Mouse (Mus musculus): Measurements from ENCODE around the gene Nell1. TPM values are rescaled to one million over a fixed set of nuclear protein-coding genes. Genes with fewer than 3 reads are reported as not detected.

The Nell1 gene
- polyA plus RNA-seq, 1 experiment from 2014 or later = 1.8 TPM

DNA sequence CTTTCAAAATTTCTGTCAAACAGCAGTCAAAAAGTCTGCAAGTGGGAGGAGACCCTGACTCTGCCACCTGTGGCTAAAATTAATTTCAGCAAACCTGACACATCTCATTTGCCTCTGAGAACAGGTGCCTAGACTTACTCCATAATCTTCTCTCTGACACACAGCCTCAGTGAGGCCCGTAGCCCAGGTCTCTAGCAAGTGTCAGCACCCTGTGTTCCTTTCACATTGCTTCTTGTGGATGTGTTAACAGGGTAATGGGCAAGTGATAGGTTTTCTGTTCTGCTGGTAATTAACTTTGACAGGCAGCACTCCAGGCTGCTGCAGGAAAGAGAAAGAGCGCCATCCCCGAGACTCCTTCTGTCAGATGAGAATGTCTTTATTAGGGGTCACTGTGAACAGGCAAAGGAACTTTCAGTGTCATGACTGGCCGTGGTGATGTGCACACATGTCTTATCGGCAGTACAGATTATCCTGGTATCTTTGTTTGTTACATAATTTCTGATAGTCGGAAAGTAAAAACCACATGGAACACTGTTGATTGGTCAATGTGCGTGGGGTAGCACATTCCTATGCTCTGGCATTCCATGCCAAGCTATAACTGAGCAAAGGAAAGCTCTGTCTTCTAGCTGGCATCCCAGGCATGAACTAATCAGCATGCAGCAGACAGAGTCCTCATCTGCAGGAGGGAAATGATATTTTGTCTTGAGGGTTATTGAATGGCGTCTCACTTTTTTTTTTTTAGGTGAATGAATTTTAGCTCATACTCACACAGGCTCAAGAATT, 614.2 kb downstream of the Nell1 start:
- Histone ChIP-seq H3K9me3 (replicated peaks; ENCODE audit: control insufficient read depth, low read length) (no peaks in the 10 kb centered on the region; the same call in 1 of the 2 replicates), H3K4me2 (ENCODE audit: low read depth, low read length) (no peak overlapping the region), H3K9ac (replicated peaks; ENCODE audit: low read length) (no peak overlapping the region), H3K27me3 (ENCODE audit: control insufficient read depth, insufficient read depth, low read length) (no peaks in the 10 kb centered on the region), H3K36me3 (replicated peaks; ENCODE audit: control insufficient read depth, insufficient read depth, low read depth, low read length) (no peaks in the 10 kb centered on the region), H3K4me1 (ENCODE audit: control insufficient read depth, insufficient read depth, low read length) (no peaks in the 10 kb centered on the region), H3K27ac (replicated peaks; ENCODE audit: low read depth, low read length) (no peak overlapping the region), H3K4me3 (ENCODE audit: low read depth, low read length) (no peak overlapping the region)
- DNase-seq (ENCODE audit: low spot score) (no peak), ATAC-seq (replicated peaks; ENCODE audit: insufficient number of reproducible peaks, low FRiP score, low TSS enrichment, low read depth) (no peak)
- 70% methylated on average over 8 of the region's 8 CpGs for WGBS

DNA sequence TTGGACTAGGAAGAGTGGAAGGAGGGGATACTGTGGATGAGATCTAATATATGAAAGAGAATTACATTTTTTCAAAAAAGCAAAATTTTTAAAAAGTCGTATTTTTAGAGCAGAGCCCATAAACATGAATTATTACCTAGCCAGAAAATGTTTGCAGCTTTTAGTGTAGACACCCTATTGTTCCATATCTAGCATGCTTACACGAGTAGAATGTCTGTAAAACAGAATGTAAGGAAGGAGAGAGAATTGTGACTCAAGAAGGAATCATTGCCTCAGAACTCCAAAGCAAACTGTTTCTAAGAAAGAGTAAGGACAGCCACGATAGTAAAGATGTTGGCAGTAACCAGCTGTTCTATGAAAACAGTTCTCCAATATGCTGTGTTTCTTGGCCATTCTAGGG, 624.2 kb downstream of the Nell1 start, which contains the start of gene 4933405O20Rik:
Gene 4933405O20Rik, plus strand, starts transcription at position 301 of the 400 bp plus-strand sequence.
- no peaks in the 10 kb centered on the region for H3K9me3 ChIP-seq (replicated peaks; ENCODE audit: control insufficient read depth, low read length)
- ATAC-seq (replicated peaks; ENCODE audit: insufficient number of reproducible peaks, low FRiP score, low TSS enrichment, low read depth) (no peak), DNase-seq (ENCODE audit: low spot score) (no peak)
- H3K4me3 ChIP-seq (ENCODE audit: low read depth, low read length) = no peak within 1 kb of the TSS
- 70% methylated on average over 3 of the region's 3 CpGs for WGBS
- no peak within 1 kb of the TSS for H3K27ac ChIP-seq (replicated peaks; ENCODE audit: low read depth, low read length)
- no peaks in the 10 kb centered on the region for H3K27me3 ChIP-seq (ENCODE audit: control insufficient read depth, insufficient read depth, low read length)
- H3K4me2 ChIP-seq (ENCODE audit: low read depth, low read length) = no peak within 1 kb of the TSS
- no peaks in the 10 kb centered on the region for H3K36me3 ChIP-seq (replicated peaks; ENCODE audit: control insufficient read depth, insufficient read depth, low read depth, low read length)
- no peaks in the 10 kb centered on the region for H3K4me1 ChIP-seq (ENCODE audit: control insufficient read depth, insufficient read depth, low read length)
- no peak within 1 kb of the TSS for H3K9ac ChIP-seq (replicated peaks; ENCODE audit: low read length)

DNA sequence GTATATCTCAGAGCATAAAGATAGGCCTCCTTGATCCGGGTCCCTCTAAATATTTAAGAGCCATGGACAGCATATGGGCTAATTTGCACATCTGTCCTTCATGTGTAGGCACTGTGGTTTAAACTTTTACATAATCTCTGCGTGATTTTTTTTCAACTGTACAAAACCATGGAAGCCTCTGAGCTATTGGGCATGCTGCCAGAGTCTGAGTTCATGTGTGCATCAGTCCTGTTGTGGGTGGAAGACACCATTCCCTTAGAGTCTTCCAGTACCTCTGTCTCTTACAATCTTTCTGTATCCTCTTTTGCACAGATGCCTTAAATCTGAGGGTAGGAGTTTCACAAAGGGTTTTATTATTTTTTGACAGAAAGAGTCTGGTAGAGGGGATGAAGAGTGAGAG, 639.4 kb downstream of the Nell1 start:
- Histone ChIP-seq H3K36me3 (replicated peaks; ENCODE audit: control insufficient read depth, insufficient read depth, low read depth, low read length) (no peaks in the 10 kb centered on the region), H3K9me3 (replicated peaks; ENCODE audit: control insufficient read depth, low read length) (no peaks in the 10 kb centered on the region), H3K4me2 (ENCODE audit: low read depth, low read length) (no peak overlapping the region), H3K4me3 (ENCODE audit: low read depth, low read length) (no peak overlapping the region), H3K27me3 (ENCODE audit: control insufficient read depth, insufficient read depth, low read length) (no peaks in the 10 kb centered on the region), H3K9ac (replicated peaks; ENCODE audit: low read length) (no peak overlapping the region), H3K27ac (replicated peaks; ENCODE audit: low read depth, low read length) (no peak overlapping the region), H3K4me1 (ENCODE audit: control insufficient read depth, insufficient read depth, low read length) (no peaks in the 10 kb centered on the region)
- DNase-seq (ENCODE audit: low spot score) (no peak), ATAC-seq (replicated peaks; ENCODE audit: insufficient number of reproducible peaks, low FRiP score, low TSS enrichment, low read depth) (no peak)
- 75% methylated on average over 2 of the region's 2 CpGs for WGBS

DNA sequence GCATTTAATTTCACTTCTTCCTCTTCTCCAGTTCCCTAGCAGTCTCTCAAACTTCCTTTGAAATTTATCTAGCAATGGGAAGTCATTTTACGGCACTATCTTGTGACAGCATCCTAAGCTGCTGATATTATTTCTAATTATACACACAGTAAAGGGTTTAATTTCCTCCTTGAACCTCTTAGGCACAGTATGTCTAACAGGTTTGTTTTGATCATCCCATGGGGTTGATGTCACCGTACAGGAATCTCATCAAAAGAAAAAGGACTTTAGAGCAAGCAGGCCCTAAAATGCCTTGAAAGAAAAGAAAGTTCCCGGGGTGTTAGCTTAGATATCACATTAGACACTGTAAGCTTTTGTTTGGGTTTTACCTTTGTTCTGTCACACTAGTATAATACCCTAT, 654.5 kb downstream of the Nell1 start:
- Histone ChIP-seq H3K9ac (replicated peaks; ENCODE audit: low read length) (no peak overlapping the region), H3K4me2 (ENCODE audit: low read depth, low read length) (no peak overlapping the region), H3K4me1 (ENCODE audit: control insufficient read depth, insufficient read depth, low read length) (no peaks in the 10 kb centered on the region), H3K27ac (replicated peaks; ENCODE audit: low read depth, low read length) (no peak overlapping the region), H3K4me3 (ENCODE audit: low read depth, low read length) (no peak overlapping the region), H3K36me3 (replicated peaks; ENCODE audit: control insufficient read depth, insufficient read depth, low read depth, low read length) (no peaks in the 10 kb centered on the region), H3K9me3 (replicated peaks; ENCODE audit: control insufficient read depth, low read length) (no peaks in the 10 kb centered on the region), H3K27me3 (ENCODE audit: control insufficient read depth, insufficient read depth, low read length) (no peaks in the 10 kb centered on the region)
- 55% methylated on average over 3 of the region's 3 CpGs for WGBS
- DNase-seq (ENCODE audit: low spot score) (peak; percentile 4), ATAC-seq (replicated peaks; ENCODE audit: insufficient number of reproducible peaks, low FRiP score, low TSS enrichment, low read depth) (no peak)

DNA sequence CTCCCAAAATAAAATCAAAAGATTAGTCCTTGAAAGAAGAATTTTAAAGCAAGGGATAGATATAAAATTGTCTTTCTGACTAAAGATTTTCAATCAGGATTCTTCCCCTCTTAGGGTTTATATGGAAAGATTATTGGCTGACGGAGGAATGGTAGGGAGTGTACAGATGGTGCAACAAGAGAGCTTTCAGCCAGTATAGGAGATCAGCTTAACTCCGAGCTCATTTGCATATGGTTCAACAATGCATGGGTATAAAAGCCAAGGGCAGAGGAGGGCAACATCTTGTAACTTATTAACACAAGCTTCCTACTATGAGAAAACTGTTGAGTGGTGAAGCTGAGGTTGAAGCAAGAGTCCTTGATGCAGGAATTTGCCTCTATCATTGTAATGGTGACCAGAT, 658.5 kb downstream of the Nell1 start:
- no peak for ATAC-seq (replicated peaks; ENCODE audit: insufficient number of reproducible peaks, low FRiP score, low TSS enrichment, low read depth)
- no peak for DNase-seq (ENCODE audit: low spot score)
- H3K4me2 ChIP-seq (ENCODE audit: low read depth, low read length) = no peak overlapping the region
- no peak overlapping the region for H3K4me3 ChIP-seq (ENCODE audit: low read depth, low read length)
- H3K27me3 ChIP-seq (ENCODE audit: control insufficient read depth, insufficient read depth, low read length) = no peaks in the 10 kb centered on the region
- no peak overlapping the region for H3K27ac ChIP-seq (replicated peaks; ENCODE audit: low read depth, low read length)
- H3K36me3 ChIP-seq (replicated peaks; ENCODE audit: control insufficient read depth, insufficient read depth, low read depth, low read length) = no peaks in the 10 kb centered on the region
- no peaks in the 10 kb centered on the region for H3K4me1 ChIP-seq (ENCODE audit: control insufficient read depth, insufficient read depth, low read length)
- WGBS = 83% methylated on average over 2 of the region's 2 CpGs
- no peak overlapping the region for H3K9ac ChIP-seq (replicated peaks; ENCODE audit: low read length)
- no peaks in the 10 kb centered on the region for H3K9me3 ChIP-seq (replicated peaks; ENCODE audit: control insufficient read depth, low read length)

DNA sequence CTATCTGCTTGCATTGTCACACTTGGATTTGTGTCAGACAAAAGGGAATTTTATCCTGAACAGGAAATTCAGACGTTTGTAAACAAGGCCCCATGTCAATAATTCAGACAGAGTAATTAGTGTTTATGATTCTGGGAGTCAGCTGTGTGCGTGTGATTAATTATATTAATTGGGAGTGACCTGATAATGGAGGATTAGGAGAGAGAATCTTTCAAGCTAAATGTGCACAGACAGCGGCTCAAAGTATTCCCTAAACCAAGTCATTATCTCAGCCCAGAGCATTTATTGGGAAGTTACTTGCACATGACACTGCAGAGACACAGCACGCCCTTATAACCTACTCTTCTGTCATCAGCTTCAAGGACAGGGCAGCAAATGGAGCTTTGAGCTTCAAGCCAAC, 697.6 kb downstream of the Nell1 start:
- Histone ChIP-seq H3K27me3 (ENCODE audit: control insufficient read depth, insufficient read depth, low read length) (no peaks in the 10 kb centered on the region), H3K4me2 (ENCODE audit: low read depth, low read length) (no peak overlapping the region), H3K4me1 (ENCODE audit: control insufficient read depth, insufficient read depth, low read length) (no peaks in the 10 kb centered on the region), H3K36me3 (replicated peaks; ENCODE audit: control insufficient read depth, insufficient read depth, low read depth, low read length) (no peaks in the 10 kb centered on the region), H3K9me3 (replicated peaks; ENCODE audit: control insufficient read depth, low read length) (no peaks in the 10 kb centered on the region), H3K4me3 (ENCODE audit: low read depth, low read length) (no peak overlapping the region), H3K9ac (replicated peaks; ENCODE audit: low read length) (no peak overlapping the region), H3K27ac (replicated peaks; ENCODE audit: low read depth, low read length) (no peak overlapping the region)
- DNase-seq (ENCODE audit: low spot score) (no peak), ATAC-seq (replicated peaks; ENCODE audit: insufficient number of reproducible peaks, low FRiP score, low TSS enrichment, low read depth) (no peak)
- 76% methylated on average over 4 of the region's 4 CpGs for WGBS

DNA sequence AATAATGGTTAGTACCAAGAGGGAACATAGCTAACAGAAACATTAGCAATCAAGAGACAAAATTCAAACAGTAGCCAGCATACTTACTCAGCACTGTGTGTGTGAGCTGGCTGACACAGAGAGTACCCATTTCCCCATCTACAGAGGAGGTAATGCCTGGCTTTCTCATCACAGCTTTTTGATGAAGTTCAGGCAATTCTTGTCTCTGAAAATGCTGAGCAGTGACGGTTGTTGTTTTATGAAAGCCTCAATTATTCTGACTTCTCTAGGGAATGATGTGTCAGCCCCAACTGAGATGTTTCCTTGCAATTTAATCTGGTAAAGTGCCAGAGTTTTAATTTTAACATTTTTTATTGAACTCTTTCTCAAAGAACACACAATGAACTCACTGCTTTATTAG, 700.8 kb downstream of the Nell1 start:
- Histone ChIP-seq H3K9me3 (replicated peaks; ENCODE audit: control insufficient read depth, low read length) (no peaks in the 10 kb centered on the region), H3K4me1 (ENCODE audit: control insufficient read depth, insufficient read depth, low read length) (no peaks in the 10 kb centered on the region), H3K4me2 (ENCODE audit: low read depth, low read length) (no peak overlapping the region), H3K4me3 (ENCODE audit: low read depth, low read length) (no peak overlapping the region), H3K27ac (replicated peaks; ENCODE audit: low read depth, low read length) (no peak overlapping the region), H3K9ac (replicated peaks; ENCODE audit: low read length) (no peak overlapping the region), H3K27me3 (ENCODE audit: control insufficient read depth, insufficient read depth, low read length) (no peaks in the 10 kb centered on the region), H3K36me3 (replicated peaks; ENCODE audit: control insufficient read depth, insufficient read depth, low read depth, low read length) (no peaks in the 10 kb centered on the region)
- DNase-seq (ENCODE audit: low spot score) = no peak
- 76% methylated on average over 1 of the region's 1 CpGs for WGBS
- no peak for ATAC-seq (replicated peaks; ENCODE audit: insufficient number of reproducible peaks, low FRiP score, low TSS enrichment, low read depth)

DNA sequence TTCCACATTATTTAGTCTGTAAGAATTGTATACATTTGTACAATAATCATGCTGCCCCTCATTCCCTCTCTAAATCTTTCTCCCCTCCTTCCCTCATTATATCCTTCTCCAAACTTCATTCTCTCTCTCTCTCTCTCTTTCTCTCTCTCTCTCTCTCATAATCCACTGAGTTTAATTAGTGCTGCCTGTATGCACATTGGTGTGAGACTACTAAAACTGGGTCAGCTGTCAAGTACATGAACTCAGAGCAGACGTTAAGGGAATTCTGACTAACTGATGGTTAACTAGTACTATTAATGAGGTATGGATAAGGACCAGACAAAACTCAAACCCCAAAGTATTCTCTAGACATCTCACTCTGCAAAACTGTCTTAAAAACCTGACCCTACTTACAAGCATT, 702.8 kb downstream of the Nell1 start:
- Histone ChIP-seq H3K4me1 (ENCODE audit: control insufficient read depth, insufficient read depth, low read length) (no peaks in the 10 kb centered on the region), H3K4me2 (ENCODE audit: low read depth, low read length) (no peak overlapping the region), H3K27ac (replicated peaks; ENCODE audit: low read depth, low read length) (no peak overlapping the region), H3K36me3 (replicated peaks; ENCODE audit: control insufficient read depth, insufficient read depth, low read depth, low read length) (no peaks in the 10 kb centered on the region), H3K27me3 (ENCODE audit: control insufficient read depth, insufficient read depth, low read length) (no peaks in the 10 kb centered on the region), H3K9me3 (replicated peaks; ENCODE audit: control insufficient read depth, low read length) (no peaks in the 10 kb centered on the region), H3K9ac (replicated peaks; ENCODE audit: low read length) (no peak overlapping the region), H3K4me3 (ENCODE audit: low read depth, low read length) (no peak overlapping the region)
- WGBS = 62% methylated on average over 1 of the region's 1 CpGs
- no peak for DNase-seq (ENCODE audit: low spot score)
- no peak for ATAC-seq (replicated peaks; ENCODE audit: insufficient number of reproducible peaks, low FRiP score, low TSS enrichment, low read depth)

All from embryonic facial prominence, embryonic 11.5 days (tissue).